Mouse (Mus musculus) stomach, postnatal 0 days (tissue): ENCODE results near the gene Panx3. TPM values are rescaled to one million over a fixed set of nuclear protein-coding genes. Genes with fewer than 3 reads are reported as not detected.
A peak's percentile ranks its signal among the peaks of the same experiment; 100 is the strongest.

ENCODE experiments used
- ATAC-seq: fragments of 200-750 bp; cut with Nextera tagmentation; 2 replicates; pipeline ENCODE4 v1.8.0; 2017; ENCODE audit not compliant: low FRiP score, low TSS enrichment
- DNase-seq: peaks from one replicate; pipeline ENCODE4 v3.0.0-alpha.2; 2016; ENCODE audit warnings: low spot score
- H3K27ac ChIP-seq: fragments of 300-500 bp; sonication (generic); replicated peaks from 2 replicates; pipeline ENCODE4 v1.5.1; 2014; ENCODE audit warnings: mild to moderate bottlenecking, control low read depth
- H3K27me3 ChIP-seq: fragments of 300-500 bp; sonication (generic); 2 replicates; pipeline ENCODE4 v1.6.1; 2014; ENCODE audit warnings: low read length; ENCODE audit not compliant: control insufficient read depth, insufficient read depth
- H3K36me3 ChIP-seq: fragments of 300-500 bp; sonication (generic); 2 replicates; pipeline ENCODE4 v1.6.1; 2014; ENCODE audit warnings: low read length, mixed read lengths; ENCODE audit not compliant: control insufficient read depth, insufficient read depth
- H3K4me1 ChIP-seq: fragments of 300-500 bp; sonication (generic); replicated peaks from 2 replicates; pipeline ENCODE4 v1.6.1; 2014; ENCODE audit warnings: antibody characterized with exemption; ENCODE audit not compliant: control insufficient read depth, insufficient read depth
- H3K4me2 ChIP-seq: fragments of 300-500 bp; sonication (generic); replicated peaks from 2 replicates; pipeline ENCODE4 v1.6.1; 2014; ENCODE audit warnings: low read depth, mild to moderate bottlenecking, control low read depth, moderate library complexity
- H3K4me3 ChIP-seq: fragments of 300-500 bp; sonication (generic); 2 replicates; pipeline ENCODE4 v1.5.1; 2014; ENCODE audit warnings: low read depth, low read length, control low read depth
- H3K9ac ChIP-seq: fragments of 300-500 bp; sonication (generic); 2 replicates; pipeline ENCODE4 v1.6.1; 2014; ENCODE audit warnings: mild to moderate bottlenecking, low read length, control low read depth, mixed read lengths
- H3K9me3 ChIP-seq: fragments of 300-500 bp; sonication (generic); 2 replicates; pipeline ENCODE4 v1.6.1; 2016; ENCODE audit warnings: low read length; ENCODE audit not compliant: control insufficient read depth
- CTCF ChIP-seq: IDR thresholded peaks from 2 replicates; pipeline ENCODE4 v1.5.1; 2016; ENCODE audit warnings: antibody characterized with exemption, low read depth, mild to moderate bottlenecking, moderate library complexity
- EP300 ChIP-seq: optimal IDR thresholded peaks from 2 replicates; pipeline ENCODE3; 2016; ENCODE audit warnings: antibody characterized with exemption
- WGBS: fragments of 180-500 bp; shearing (Covaris S2); extraction: QIAGEN DNeasy Blood & Tissue Kit; methylation state at CpG from one replicate; pipeline ENCODE4 v1.1.7; 2014; 5-methylcytosine and 5-hydroxymethylcytosine counted together
- polyA plus RNA-seq: library from polyadenylated mRNA; unstranded; fragments of >200 nt; fragmentation: Nextera tagmentation; extraction: Ambion mirVana; gene quantifications from 2 replicates; pipeline ENCODE4 v1.2.1, GENCODE M21; 2015

The Panx3 gene
- polyA plus RNA-seq, 1 experiment from 2014 or later: not detected

- Histone ChIP-seq H3K9ac (peak overlapping the region; percentile 52), H3K4me1 (no peaks in the 10 kb centered on the region), H3K36me3 (no peaks in the 10 kb centered on the region), H3K4me2 (peak overlapping the region; percentile 72), H3K27me3 (no peaks in the 10 kb centered on the region), H3K27ac (peak overlapping the region; percentile 81; the same call in 1 of the 2 replicates), H3K4me3 (peak overlapping the region; percentile 72), H3K9me3 (no peaks in the 10 kb centered on the region)
- DNase-seq (no peak), ATAC-seq (no peak)
- WGBS: 19% methylated on average over 6 of the region's 6 CpGs
- TF ChIP-seq CTCF: no peak
- no peak for TF ChIP-seq EP300
Observed at GRCm38 (mm10) chr9:37613911-37614280, 55.1 kb downstream of the Panx3 start.

GRCm38 (mm10) chr9:37613182-37613910, 55.7 kb downstream of the Panx3 start, which contains the start of gene Spa17:
TSS of gene Spa17 (minus strand) at chr9:37613722.
- Histone ChIP-seq H3K4me2 (peak within 1 kb of the TSS; percentile 72), H3K27me3 (no peaks in the 10 kb centered on the region), H3K9ac (peak within 1 kb of the TSS; percentile 72), H3K4me1 (no peaks in the 10 kb centered on the region), H3K27ac (peak within 1 kb of the TSS; percentile 81), H3K9me3 (no peaks in the 10 kb centered on the region), H3K36me3 (no peaks in the 10 kb centered on the region), H3K4me3 (peak within 1 kb of the TSS; percentile 72)
- under 1% methylated on average over 44 of the region's 45 CpGs for WGBS
- DNase-seq (peak; percentile 90), ATAC-seq (peak; percentile 97)
- 0 out of 2 replicates have a peak, but pooled peaks have one; percentile 1 for TF ChIP-seq CTCF
- no peak for TF ChIP-seq EP300

Other genes starting within 250 kb of the Panx3 start
- 0.02 and 0.11 TPM in 2 replicates for gene Robo3, start 236.0 kb downstream of the Panx3 start, polyA plus RNA-seq
- 7.5 TPM in 2 replicates for gene Msantd2, start 179.9 kb downstream of the Panx3 start, polyA plus RNA-seq
- gene Esam, start 141.2 kb downstream of the Panx3 start, polyA plus RNA-seq: 28.2 and 30.5 TPM in 2 replicates
- gene Vsig2, start 130.0 kb downstream of the Panx3 start, polyA plus RNA-seq: 350 and 369 TPM in 2 replicates
- 2.3 and 2.6 TPM in 2 replicates for gene Nrgn, start 116.3 kb downstream of the Panx3 start, polyA plus RNA-seq
- 6.9 and 7.7 TPM in 2 replicates for gene Siae, start 113.5 kb downstream of the Panx3 start, polyA plus RNA-seq
- gene Spa17, start 55.5 kb downstream of the Panx3 start, polyA plus RNA-seq: 3.4 and 4.0 TPM in 2 replicates
- gene Tbrg1, start 11.9 kb downstream of the Panx3 start, polyA plus RNA-seq: 171 and 180 TPM in 2 replicates
- 0.04 TPM in 1 of 2 replicates, not detected in the other for gene Olfr160, start 47.0 kb upstream of the Panx3 start, polyA plus RNA-seq
- gene Olfr874, start 75.9 kb upstream of the Panx3 start, polyA plus RNA-seq: not detected in 2 replicates
- gene Olfr875, start 102.6 kb upstream of the Panx3 start, polyA plus RNA-seq: not detected in 2 replicates
- not detected in 2 replicates for gene Olfr876, start 133.8 kb upstream of the Panx3 start, polyA plus RNA-seq
- 0.04 TPM in 1 of 2 replicates, not detected in the other for gene Olfr877, start 185.0 kb upstream of the Panx3 start, polyA plus RNA-seq
- 0.01 TPM in 1 of 2 replicates, not detected in the other for gene Olfr145, start 227.5 kb upstream of the Panx3 start, polyA plus RNA-seq
- gene Olfr878, start 248.6 kb upstream of the Panx3 start, polyA plus RNA-seq: not detected in 2 replicates